Mouse (Mus musculus): Measurements from ENCODE around the gene DXBay18. TPM values are rescaled to one million over a fixed set of nuclear protein-coding genes. Genes with fewer than 3 reads are reported as not detected.
"Not testable (repeated sequence)": the region's sequence is repeated elsewhere in the genome, so short reads cannot be mapped to it uniquely, and the experiment has no call there.

Gene DXBay18
- total RNA-seq (2021), result not detected
- long read RNA-seq, experiment 1, result 0 reads
- long read RNA-seq, experiment 2, result 0 reads

DNA sequence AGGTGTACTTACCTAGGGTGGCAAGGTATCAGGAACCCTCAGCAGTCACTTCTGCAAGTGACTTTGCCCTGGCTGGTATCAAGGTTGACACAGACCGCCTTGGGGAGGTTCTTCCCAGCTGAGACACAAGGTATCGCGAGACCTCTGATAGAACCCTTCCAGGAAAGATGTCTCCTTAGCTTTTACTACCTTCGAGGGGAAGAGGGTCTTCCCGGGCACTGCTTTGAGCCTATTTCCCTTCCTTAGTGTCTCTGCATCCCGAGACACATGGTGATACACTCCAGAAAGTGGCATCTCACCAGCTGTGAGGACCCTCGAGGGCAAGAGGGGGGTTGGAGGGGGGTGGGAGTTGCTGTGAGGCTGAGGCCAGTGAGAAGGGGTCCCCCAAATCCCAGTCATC, at the start of gene DXBay18:
Gene DXBay18 (minus strand): TSS at position 101 of the 400 bp plus-strand sequence.
- not testable (repeated sequence) for DNase-seq

DNA sequence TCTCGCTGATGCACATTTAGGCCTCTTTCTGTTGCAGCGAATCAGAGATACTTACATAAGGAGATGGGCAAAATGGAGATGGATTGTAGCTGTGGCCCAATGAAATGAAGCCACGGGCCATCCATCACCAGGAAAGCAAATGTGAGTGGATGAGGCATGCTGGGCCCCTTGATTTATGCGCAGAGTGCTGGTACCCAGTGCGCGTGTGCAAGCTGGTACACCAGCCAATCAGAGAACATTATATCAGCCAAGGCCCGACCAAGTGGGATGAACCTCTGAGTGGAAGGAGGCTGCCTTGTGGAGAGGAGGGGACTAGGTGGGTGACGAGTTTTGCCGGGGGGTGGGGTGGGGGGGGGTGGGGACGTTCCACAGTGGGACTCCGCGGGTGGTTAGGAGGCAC, 42.7 kb upstream of the DXBay18 start, which contains the start of gene Xlr3b:
Gene Xlr3b (plus strand): TSS at position 274 of the 400 bp plus-strand sequence.
- DNase-seq, result not testable (repeated sequence)

- not testable (repeated sequence) for DNase-seq
These were observed 27.6 kb upstream of the DXBay18 start, which contains the start of gene Spin2d for GRCm38 (mm10) chrX:73176889-73177288. TSS of gene Spin2d (minus strand) at chrX:73176989.

DNA sequence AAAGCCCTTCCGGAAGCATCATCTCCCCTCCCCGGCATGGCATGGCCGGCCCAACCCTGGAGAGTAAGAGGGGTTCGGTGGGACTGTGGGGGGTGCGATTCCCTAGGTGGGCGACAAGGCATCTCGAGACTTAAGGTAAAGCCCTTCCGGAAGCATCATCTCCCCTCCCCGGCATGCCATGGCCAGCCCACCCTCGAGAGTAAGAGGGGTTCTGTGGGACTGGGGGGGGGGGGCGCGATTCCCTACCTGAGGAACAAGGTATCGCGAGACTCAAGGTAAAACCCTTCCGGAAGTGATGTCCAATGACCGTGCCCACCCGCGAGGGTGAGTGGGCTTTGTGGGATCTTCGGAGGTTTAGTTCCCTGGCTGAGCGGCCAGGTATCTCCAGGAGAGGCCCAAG, 754 bp downstream of the DXBay18 start, which contains the start of gene Xlr5b:
Gene Xlr5b (plus strand): TSS at position 301 of the 400 bp plus-strand sequence.
- DNase-seq, result not testable (repeated sequence)

DNA sequence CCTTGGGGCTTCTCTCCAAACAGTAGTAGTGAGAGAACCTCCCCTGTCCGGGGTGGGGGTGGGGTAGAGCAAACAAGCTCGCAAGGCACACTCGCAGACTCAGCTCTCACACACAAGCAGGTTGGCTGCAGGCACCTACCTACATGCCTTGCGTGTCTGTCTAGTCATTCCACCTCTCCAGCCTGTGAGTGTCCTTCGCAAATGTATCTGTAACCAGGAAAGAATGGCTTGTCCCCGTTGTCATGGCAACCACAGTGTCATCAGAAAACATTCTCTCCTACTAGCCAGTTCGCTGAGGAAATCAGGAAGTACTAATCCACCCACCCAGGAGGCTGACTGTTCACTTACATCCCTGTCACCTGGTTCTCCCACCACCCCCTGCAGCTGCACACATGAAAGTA, 6.0 kb downstream of the DXBay18 start:
- not testable (repeated sequence) for DNase-seq

DNA sequence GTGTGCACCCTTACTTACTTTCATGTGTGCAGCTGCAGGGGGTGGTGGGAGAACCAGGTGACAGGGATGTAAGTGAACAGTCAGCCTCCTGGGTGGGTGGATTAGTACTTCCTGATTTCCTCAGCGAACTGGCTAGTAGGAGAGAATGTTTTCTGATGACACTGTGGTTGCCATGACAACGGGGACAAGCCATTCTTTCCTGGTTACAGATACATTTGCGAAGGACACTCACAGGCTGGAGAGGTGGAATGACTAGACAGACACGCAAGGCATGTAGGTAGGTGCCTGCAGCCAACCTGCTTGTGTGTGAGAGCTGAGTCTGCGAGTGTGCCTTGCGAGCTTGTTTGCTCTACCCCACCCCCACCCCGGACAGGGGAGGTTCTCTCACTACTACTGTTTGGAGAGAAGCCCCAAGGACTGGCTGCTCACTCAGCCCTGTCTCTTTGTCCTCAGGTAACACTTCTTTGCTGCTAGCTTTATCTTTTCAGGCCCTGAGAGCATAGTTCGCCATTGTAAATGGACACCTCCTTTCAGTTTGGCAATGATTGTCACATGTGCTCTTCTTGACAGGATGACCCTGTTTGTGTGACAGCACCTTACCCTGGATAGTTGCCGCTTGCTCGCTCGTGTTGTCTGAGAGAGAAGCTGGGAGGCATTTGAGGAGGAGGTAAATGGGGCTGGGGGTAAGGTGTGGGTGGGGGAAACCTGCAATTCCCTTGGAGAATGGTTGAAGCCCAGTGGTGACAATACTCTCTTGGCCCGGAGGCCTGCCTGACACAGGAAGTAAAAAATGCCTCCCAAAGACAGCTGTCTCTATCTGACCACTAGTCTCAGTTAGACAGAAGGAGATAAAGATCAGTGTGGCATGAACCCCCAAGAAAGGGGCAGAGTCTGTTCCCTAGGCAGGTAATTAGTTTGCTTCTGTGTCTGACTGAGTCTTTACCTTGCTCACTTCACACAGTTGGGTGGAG, 26.1 kb downstream of the DXBay18 start:
- DNase-seq, result not testable (repeated sequence)

- DNase-seq, result not testable (repeated sequence)
These were observed 32.5 kb downstream of the DXBay18 start, which contains the start of gene Gm14685 for GRCm38 (mm10) chrX:73116747-73117146. TSS of gene Gm14685 (plus strand) at chrX:73117047.

DNA sequence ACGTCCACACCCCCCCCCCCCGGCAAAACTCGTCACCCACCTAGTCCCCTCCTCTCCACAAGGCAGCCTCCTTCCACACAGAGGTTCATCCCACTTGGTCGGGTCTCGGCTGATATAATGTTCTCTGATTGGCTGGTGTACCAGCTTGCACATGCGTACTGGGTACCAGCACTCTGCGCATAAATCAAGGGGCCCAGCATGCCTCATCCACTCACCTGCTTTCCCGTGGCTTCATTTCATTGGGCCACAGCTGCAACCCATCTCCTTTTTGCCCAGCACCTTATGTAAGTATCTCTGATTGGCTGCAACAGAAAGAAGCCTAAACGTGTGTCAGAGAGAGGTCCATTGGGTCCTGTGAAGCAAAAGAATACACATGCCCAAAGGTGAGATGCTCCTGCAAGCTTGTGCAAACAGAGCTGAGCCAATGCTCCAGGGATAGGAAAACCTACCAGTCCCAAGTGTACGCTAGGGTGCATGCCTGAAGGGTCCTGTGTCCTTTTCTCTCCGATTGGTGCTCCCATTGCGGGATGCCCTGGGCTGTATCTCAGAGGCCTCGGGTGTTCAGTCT, 52.2 kb downstream of the DXBay18 start, which contains the start of gene Xlr3a:
Gene Xlr3a (minus strand): TSS at position 155 of the 568 bp plus-strand sequence.
- not testable (repeated sequence) for DNase-seq

Other genes with a start within 250 kb of the DXBay18 start
- 10 to 100 TPM; 22.0 to 24.4 TPM for gene Cetn2, start 231.0 kb downstream of the DXBay18 start, total RNA-seq (2021)
- 1 to 10 TPM; 8.9 to 9.0 TPM for gene Nsdhl, start 230.9 kb downstream of the DXBay18 start, total RNA-seq (2021)
- 10 to 100 TPM; 12.5 to 15.7 TPM for gene Zfp185, start 162.1 kb downstream of the DXBay18 start, total RNA-seq (2021)
- not detected for gene Pnma5, start 112.3 kb downstream of the DXBay18 start, total RNA-seq (2021)
- under 1 TPM in 1 of 2 experiments, not detected in 1; 0.12 TPM for gene Pnma3, start 84.7 kb downstream of the DXBay18 start, total RNA-seq (2021)
- not detected for gene Xlr4a, start 67.0 kb downstream of the DXBay18 start, total RNA-seq (2021)
- under 1 TPM; 0.20 to 0.59 TPM for gene Xlr3a, start 52.4 kb downstream of the DXBay18 start, total RNA-seq (2021)
- not detected for gene Gm14685, start 32.4 kb downstream of the DXBay18 start, total RNA-seq (2021)
- gene Xlr5b, start 654 bp downstream of the DXBay18 start, total RNA-seq (2021), result not detected
- not detected for gene Spin2d, start 27.5 kb upstream of the DXBay18 start, total RNA-seq (2021)
- 1 to 10 TPM; 6.6 to 8.4 TPM for gene Xlr3b, start 42.8 kb upstream of the DXBay18 start, total RNA-seq (2021)
- not detected for gene Xlr4b, start 64.9 kb upstream of the DXBay18 start, total RNA-seq (2021)
- 1 to 10 TPM; 7.5 to 8.2 TPM for gene F8a, start 78.8 kb upstream of the DXBay18 start, total RNA-seq (2021)
- under 1 TPM in 1 of 2 experiments, not detected in 1; 0.80 TPM for gene Xlr4c, start 93.7 kb upstream of the DXBay18 start, total RNA-seq (2021)
- under 1 TPM; 0.38 to 0.45 TPM for gene Xlr3c, start 115.9 kb upstream of the DXBay18 start, total RNA-seq (2021)
- not detected for gene Xlr5a, start 143.5 kb upstream of the DXBay18 start, total RNA-seq (2021)
- not detected for gene Xlr5c, start 143.5 kb upstream of the DXBay18 start, total RNA-seq (2021)
- gene Gm45015, start 187.4 kb upstream of the DXBay18 start, total RNA-seq (2021), result not detected
- 10 to 100 TPM in 1 of 2 experiments, 1 to 10 TPM in 1; 8.5 to 12.8 TPM for gene Zfp275, start 193.2 kb upstream of the DXBay18 start, total RNA-seq (2021)
- not detected for gene Gm18336, start 249.3 kb upstream of the DXBay18 start, total RNA-seq (2021)

All from gastrocnemius, postnatal 10 days (tissue).